Mouse (Mus musculus) ES-Bruce4 (cell line): ENCODE measurements at regions not wholly inside any gene's neighbourhood (a gene's known extent, or its start where the extent isn't known, plus 50 kb on each side); places are given as distances from the start of the nearest gene placed in this dataset.

Experiments
- CTCF ChIP-seq: IDR thresholded peaks from one replicate; pipeline ENCODE4 v1.8.1; 2011; ENCODE audit warnings: low read depth, low read length
- POLR2A ChIP-seq: IDR thresholded peaks from one replicate; pipeline ENCODE4 v1.8.1; 2011; ENCODE audit warnings: low read length; ENCODE audit not compliant: insufficient read depth

DNA sequence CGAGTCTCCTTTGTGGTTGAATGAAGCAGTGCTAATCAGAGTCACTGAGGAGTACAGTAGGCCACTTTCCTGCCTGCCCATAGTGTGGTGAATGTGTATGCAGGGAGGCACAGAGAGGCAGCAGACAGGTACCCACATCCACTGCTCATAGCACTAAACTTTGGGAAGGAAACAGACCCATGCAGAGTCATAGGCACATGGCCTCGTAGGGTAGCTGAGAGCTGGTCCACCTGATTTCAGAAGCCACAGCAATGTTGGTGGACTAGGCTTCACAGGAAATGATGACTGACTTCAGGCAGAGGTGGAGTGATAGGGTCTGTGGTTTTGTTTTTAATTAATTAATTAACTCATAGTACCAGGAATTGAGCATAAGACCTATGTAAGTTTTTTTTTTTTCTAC, 170.1 kb upstream of the Eef2kmt start:
- TF ChIP-seq CTCF: no peak
- TF ChIP-seq POLR2A: no peak
